Mouse (Mus musculus) retina, adult 2 months (tissue): ENCODE measurements at regions not wholly inside any gene's neighbourhood (a gene's known extent, or its start where the extent isn't known, plus 50 kb on each side); places are given as distances from the start of the nearest gene placed in this dataset.

Experiments used
- DNase-seq: peaks from one replicate; pipeline ENCODE4 v3.0.0-alpha.2; 2012; ENCODE audit warnings: low read depth, low spot score

DNA sequence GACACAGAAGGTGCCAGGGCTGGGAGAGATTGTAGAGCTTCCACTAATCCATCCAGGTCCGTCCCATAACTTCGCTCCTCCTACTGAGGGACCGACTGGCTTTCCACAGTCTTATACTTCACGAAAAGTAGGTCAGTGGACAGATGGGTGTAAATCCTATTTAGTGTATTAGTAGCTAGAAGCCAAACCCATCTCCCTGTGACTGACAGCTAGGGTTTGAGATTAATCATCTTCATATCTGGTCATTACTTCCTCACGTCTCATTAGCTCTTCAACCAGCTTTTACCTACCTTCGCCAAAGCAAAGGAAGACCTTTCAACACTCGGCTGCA, 60.4 kb upstream of the Scaf11 start:
- peak; percentile 90 for DNase-seq

DNA sequence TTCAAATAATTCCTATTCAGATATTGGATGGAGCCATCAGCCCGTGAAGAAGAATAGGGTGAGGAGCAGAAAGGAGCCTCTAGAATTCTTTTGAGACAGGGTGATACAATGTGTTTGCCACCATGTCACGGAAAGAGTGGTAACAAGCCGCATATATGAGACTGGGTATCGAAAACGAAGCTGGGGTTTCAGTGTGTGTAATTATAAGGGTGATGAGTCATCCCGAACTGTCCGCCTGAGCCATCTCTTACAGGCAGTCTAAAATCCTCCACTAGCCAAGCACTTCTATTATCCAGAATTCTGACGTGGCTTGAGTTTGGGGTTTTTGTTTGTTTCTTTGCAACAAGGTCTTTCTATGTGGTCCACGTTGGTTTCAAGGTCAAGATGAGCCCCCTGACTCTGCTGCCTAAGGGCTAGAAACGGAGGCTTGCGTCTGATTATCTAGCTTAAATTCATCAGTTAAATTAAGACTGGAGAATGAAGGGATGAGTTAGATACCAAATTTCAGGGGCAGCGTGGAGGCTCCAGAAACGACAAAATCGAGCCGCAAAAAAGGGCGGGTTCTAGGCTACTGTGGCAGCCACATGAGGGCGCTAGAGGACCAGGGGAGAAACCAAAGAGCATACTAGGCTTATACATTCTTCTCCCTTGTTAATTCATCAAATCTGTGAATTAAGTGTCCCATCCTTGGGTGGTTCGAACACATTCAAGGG, 59.9 kb upstream of the Scaf11 start:
- DNase-seq: no peak

DNA sequence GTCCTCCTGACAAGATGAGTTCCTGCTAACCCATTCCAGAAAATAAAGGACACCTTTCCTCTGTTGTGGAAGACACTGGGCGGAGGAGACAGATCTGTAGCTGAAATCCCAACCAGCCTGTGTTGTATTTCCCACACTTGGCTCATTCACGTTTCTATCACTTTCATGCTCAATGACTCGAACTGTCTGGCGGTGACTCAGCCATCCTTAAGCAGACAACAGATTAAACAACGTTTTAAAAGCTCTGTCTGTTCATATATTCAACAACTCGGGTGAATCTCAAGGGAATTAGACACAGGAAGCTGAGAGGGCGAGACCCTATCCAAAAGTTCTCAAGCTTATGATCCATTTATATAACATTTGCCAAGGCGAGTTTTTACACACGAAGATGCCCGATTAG, 57.5 kb upstream of the Scaf11 start:
- DNase-seq: no peak

GRCm38 (mm10) chr15:96515620-96516019, 55.0 kb upstream of the Scaf11 start:
- DNase-seq: peak; percentile 64

GRCm38 (mm10) chr15:96512636-96513035, 52.0 kb upstream of the Scaf11 start:
- no peak for DNase-seq
